12 mouse cellular contexts compared by ENCODE assay signal in the genomic region with DNA sequence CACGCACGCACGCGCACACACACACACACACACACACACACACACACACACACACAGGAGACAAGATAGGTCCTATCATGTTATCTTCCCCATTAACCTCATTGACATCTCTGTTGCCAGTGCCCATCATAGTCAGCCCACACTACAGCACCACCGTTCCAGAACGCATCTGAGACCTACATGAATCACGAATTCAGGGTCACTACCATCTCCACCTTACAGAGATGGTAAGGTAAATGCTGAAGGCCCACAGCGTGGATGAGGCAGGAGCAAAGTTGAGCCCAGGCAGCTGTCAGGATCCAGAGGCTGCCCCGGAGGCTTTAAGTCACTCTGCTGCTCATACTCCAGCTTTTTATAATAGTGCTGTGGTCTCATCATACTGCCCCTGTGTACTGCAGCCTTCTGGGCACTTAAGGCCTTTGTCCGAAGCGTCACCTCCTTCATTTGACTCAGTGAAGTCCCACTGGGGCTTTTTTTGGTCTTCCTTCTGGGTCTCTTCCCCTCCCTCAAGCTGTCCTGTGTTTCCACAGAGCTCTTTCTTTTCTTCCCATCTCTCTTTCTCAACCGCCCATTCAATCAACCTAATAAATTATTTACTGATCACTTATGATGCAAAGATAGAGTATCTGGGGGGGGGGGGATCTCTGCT. TPM values are rescaled to one million over a fixed set of nuclear protein-coding genes. Genes with fewer than 3 reads are reported as not detected.
DNase-seq lines count a peak whose midpoint lies in the region; ATAC-seq lines count a peak whose summit lies in the region.
"Had no signal": no experiment of that assay in that cellular context is flagged by ENCODE, and none has a peak within 500 bp of the region (broad histone marks: within the 10 kb centered on the region; RNA-seq: fewer than 3 reads in every experiment).

No protein-coding gene starts in this region.

- peak; percentile 92 for DNase-seq in heart, adult 11 months
- DNase-seq in heart, adult 9 months (ENCODE audit: low spot score in 2 of 2) = no peak
- DNase-seq in induced T-regulatory cell, adult 2 months (ENCODE audit: low read depth) = peak; percentile 20
- DNase-seq in hindbrain, embryonic 10.5 days (ENCODE audit: low spot score) = no peak
- DNase-seq: cerebellum, adult 2 months; lung, postnatal 14 days had no signal

- WGBS in neural tube, embryonic 15.5 days = 69% methylated on average over 12 of the region's 12 CpGs
- 82% methylated on average over 12 of the region's 12 CpGs for WGBS in intestine, embryonic 16.5 days
- 75% methylated on average over 12 of the region's 12 CpGs for whole genome bisulfite sequencing in hindbrain, embryonic 10.5 days

- peaks cover 42% of the 10 kb centered on the region for H3K4me1 ChIP-seq in megakaryocyte, embryonic 14.5 days
- H3K4me1 ChIP-seq in neural tube, embryonic 15.5 days = peaks cover 20% of the 10 kb centered on the region
- H3K4me1 ChIP-seq in intestine, embryonic 16.5 days (ENCODE audit: control insufficient read depth, insufficient read depth, low read length) = peaks cover 15% of the 10 kb centered on the region
- peaks cover 38% of the 10 kb centered on the region for H3K4me1 ChIP-seq in hindbrain, embryonic 10.5 days (replicated peaks)

- peak overlapping the region; percentile 32; the same call in 1 of the 2 replicates for H3K4me2 ChIP-seq in neural tube, embryonic 15.5 days
- no peak overlapping the region for H3K4me2 ChIP-seq in intestine, embryonic 16.5 days (ENCODE audit: low read depth, low read length)

- no peak overlapping the region for H3K27ac ChIP-seq in neural tube, embryonic 15.5 days (replicated peaks)
- H3K27ac ChIP-seq in intestine, embryonic 16.5 days (ENCODE audit: low read length) = no peak overlapping the region
- no peak overlapping the region for H3K27ac ChIP-seq in hindbrain, embryonic 10.5 days
- H3K27ac ChIP-seq: heart, embryonic 15.5 days; kidney, postnatal 0 days had no signal

- peaks cover 8% of the 10 kb centered on the region for H3K36me3 ChIP-seq in megakaryocyte, embryonic 14.5 days (replicated peaks; ENCODE audit: low read length)
- H3K36me3 ChIP-seq in neural tube, embryonic 15.5 days = no peaks in the 10 kb centered on the region
- no peaks in the 10 kb centered on the region for H3K36me3 ChIP-seq in intestine, embryonic 16.5 days (ENCODE audit: control insufficient read depth, insufficient read depth, low read length)
- no peaks in the 10 kb centered on the region for H3K36me3 ChIP-seq in hindbrain, embryonic 10.5 days
- H3K36me3 ChIP-seq: heart, embryonic 15.5 days had no signal

- H3K9ac ChIP-seq in neural tube, embryonic 15.5 days (replicated peaks) = no peak overlapping the region
- H3K9ac ChIP-seq in intestine, embryonic 16.5 days (ENCODE audit: low read depth, low read length) = no peak overlapping the region
- H3K9ac ChIP-seq: heart, embryonic 15.5 days had no signal

- peaks cover 8% of the 10 kb centered on the region for H3K27me3 ChIP-seq in megakaryocyte, embryonic 14.5 days (replicated peaks)
- H3K27me3 ChIP-seq in neural tube, embryonic 15.5 days (replicated peaks) = 0 out of 2 replicates have a peak, but pooled peaks cover 3% of the 10 kb centered on the region
- H3K27me3 ChIP-seq in intestine, embryonic 16.5 days (replicated peaks; ENCODE audit: control insufficient read depth, insufficient read depth, low read length) = no peaks in the 10 kb centered on the region
- H3K27me3 ChIP-seq in hindbrain, embryonic 10.5 days (ENCODE audit: insufficient read depth, poor library complexity, severe bottlenecking) = 0 out of 2 replicates have a peak, but pooled peaks cover 9% of the 10 kb centered on the region
- H3K27me3 ChIP-seq: heart, embryonic 15.5 days had no signal

- ATAC-seq in megakaryocyte, adult 5-6 weeks (ENCODE audit: poor library complexity, severe bottlenecking) = no peak
- ATAC-seq in neural tube, embryonic 15.5 days (ENCODE audit: low FRiP score) = no peak
- no peak for ATAC-seq in intestine, embryonic 16.5 days

- peaks cover 14% of the 10 kb centered on the region for H3K9me3 ChIP-seq in megakaryocyte, embryonic 14.5 days
- H3K9me3 ChIP-seq in neural tube, embryonic 15.5 days (replicated peaks) = no peaks in the 10 kb centered on the region
- H3K9me3 ChIP-seq in intestine, embryonic 16.5 days (ENCODE audit: control insufficient read depth, low read length) = 0 out of 2 replicates have a peak, but pooled peaks cover 3% of the 10 kb centered on the region
- H3K9me3 ChIP-seq in hindbrain, embryonic 10.5 days = no peaks in the 10 kb centered on the region
- H3K9me3 ChIP-seq: heart, embryonic 15.5 days had no signal

- H3K4me3 ChIP-seq in megakaryocyte, embryonic 14.5 days (replicated peaks) = peak overlapping the region; percentile 88
- no peak overlapping the region for H3K4me3 ChIP-seq in neural tube, embryonic 15.5 days (replicated peaks)
- no peak overlapping the region for H3K4me3 ChIP-seq in intestine, embryonic 16.5 days (ENCODE audit: low read length)
- H3K4me3 ChIP-seq in hindbrain, embryonic 10.5 days = no peak overlapping the region

RNA-seq across cellular contexts. Expression of a gene that starts 33.9 kb away (rescaled TPM):
- 1.0 and 2.2 TPM in 2 replicates for polyA plus RNA-seq in megakaryocyte, embryonic 14.5 days (2012; ENCODE audit: insufficient read depth, low replicate concordance)
- 60.7 and 61.6 TPM in 2 replicates for total RNA-seq in megakaryocyte, adult 5-6 weeks (2015)
- 90.0 and 98.9 TPM in 2 replicates for total RNA-seq in megakaryocyte, adult 5-6 weeks (2017)
- 10.4 and 11.3 TPM in 2 replicates for polyA plus RNA-seq in neural tube, embryonic 15.5 days (2015; fragmentation: Nextera tagmentation; extraction: Ambion mirVana)
- polyA plus RNA-seq in intestine, embryonic 16.5 days (2015; fragmentation: Nextera tagmentation; extraction: Ambion mirVana) = 14.7 and 17.7 TPM in 2 replicates
- 16.8 and 20.1 TPM in 2 replicates for polyA plus RNA-seq in hindbrain, embryonic 10.5 days (2016; fragmentation: Nextera tagmentation; extraction: Ambion mirVana)

RNA-seq across cellular contexts. Expression of a gene that starts 40.1 kb away (rescaled TPM):
- polyA plus RNA-seq in megakaryocyte, embryonic 14.5 days (2012; ENCODE audit: insufficient read depth, low replicate concordance) = 50.5 and 165 TPM in 2 replicates
- total RNA-seq in megakaryocyte, adult 5-6 weeks (2015) = 85.4 and 90.2 TPM in 2 replicates
- total RNA-seq in megakaryocyte, adult 5-6 weeks (2017) = 58.6 and 59.5 TPM in 2 replicates
- polyA plus RNA-seq in neural tube, embryonic 15.5 days (2015; fragmentation: Nextera tagmentation; extraction: Ambion mirVana) = 121 and 123 TPM in 2 replicates
- 76.2 and 84.2 TPM in 2 replicates for polyA plus RNA-seq in intestine, embryonic 16.5 days (2015; fragmentation: Nextera tagmentation; extraction: Ambion mirVana)
- polyA plus RNA-seq in hindbrain, embryonic 10.5 days (2016; fragmentation: Nextera tagmentation; extraction: Ambion mirVana) = 99.2 and 99.9 TPM in 2 replicates

Comparison
In these comparisons a context has a peak if more than half of its experiments do, and no peak if none do; other contexts are left out.
1. DNase-seq: peak in heart, adult 11 months (single experiment) and induced T-regulatory cell, adult 2 months (single experiment); none in heart, adult 9 months (0 of 2) and hindbrain, embryonic 10.5 days (single experiment).